Mouse (Mus musculus): Measurements from ENCODE around the gene Asap2. TPM values are rescaled to one million over a fixed set of nuclear protein-coding genes. Genes with fewer than 3 reads are reported as not detected.

Asap2 gene
- polyA plus RNA-seq, 1 experiment, result 9.9 TPM

GRCm38 (mm10) chr12:21130274-21130823, 140.1 kb downstream of the Asap2 start:
- no peak for DNase-seq (ENCODE audit: low read depth, low spot score)
- WGBS, result 87% methylated on average over 10 of the region's 10 CpGs

DNA sequence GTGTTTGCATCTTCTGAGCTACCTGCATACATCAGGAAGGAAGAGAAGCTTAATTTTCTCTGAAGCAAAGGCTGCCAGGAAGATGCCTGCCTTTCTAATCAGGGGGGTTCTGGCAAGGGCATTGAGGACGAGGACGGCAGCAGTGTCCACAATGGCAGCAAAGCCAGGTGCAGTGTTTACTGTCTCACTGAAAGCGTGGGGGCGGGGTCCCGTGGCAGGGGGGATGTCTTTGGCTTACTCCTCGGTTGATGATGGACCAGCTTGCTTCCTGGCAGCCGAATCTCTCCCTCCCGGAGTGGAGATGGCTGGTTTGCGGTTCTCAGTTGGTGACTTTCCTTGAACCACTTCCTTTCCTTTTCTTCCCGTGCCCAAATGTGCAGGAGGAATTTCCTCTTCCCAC, 142.3 kb downstream of the Asap2 start:
- WGBS, result 38% methylated on average over 10 of the region's 10 CpGs
- no peak for DNase-seq (ENCODE audit: low read depth, low spot score)

DNA sequence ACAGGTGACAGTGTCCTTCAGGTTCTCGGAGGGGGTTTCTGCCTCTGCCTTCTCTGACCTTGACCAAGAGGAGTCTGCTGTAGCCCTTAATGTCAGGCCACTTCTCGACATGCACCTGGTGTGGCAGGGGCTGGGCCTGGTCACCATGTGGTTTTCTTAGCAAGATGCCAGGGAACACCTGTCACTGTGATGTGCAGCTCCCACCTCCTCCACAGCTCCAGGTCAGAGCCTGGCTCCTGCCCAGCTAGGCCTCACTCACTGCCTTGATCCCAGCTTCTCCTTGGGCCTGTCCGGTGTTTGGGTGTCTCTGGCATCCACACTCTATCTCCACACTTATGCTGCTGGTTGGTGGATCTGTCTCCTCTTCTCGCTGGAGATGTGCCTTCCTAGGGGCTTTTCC, 142.8 kb downstream of the Asap2 start:
- WGBS, result 74% methylated on average over 4 of the region's 4 CpGs
- DNase-seq (ENCODE audit: low read depth, low spot score), result no peak

- 52% methylated on average over 17 of the region's 17 CpGs for WGBS
- no peak for DNase-seq (ENCODE audit: low read depth, low spot score)
Measured at GRCm38 (mm10) chr12:21133972-21134859, 144.0 kb downstream of the Asap2 start.

DNA sequence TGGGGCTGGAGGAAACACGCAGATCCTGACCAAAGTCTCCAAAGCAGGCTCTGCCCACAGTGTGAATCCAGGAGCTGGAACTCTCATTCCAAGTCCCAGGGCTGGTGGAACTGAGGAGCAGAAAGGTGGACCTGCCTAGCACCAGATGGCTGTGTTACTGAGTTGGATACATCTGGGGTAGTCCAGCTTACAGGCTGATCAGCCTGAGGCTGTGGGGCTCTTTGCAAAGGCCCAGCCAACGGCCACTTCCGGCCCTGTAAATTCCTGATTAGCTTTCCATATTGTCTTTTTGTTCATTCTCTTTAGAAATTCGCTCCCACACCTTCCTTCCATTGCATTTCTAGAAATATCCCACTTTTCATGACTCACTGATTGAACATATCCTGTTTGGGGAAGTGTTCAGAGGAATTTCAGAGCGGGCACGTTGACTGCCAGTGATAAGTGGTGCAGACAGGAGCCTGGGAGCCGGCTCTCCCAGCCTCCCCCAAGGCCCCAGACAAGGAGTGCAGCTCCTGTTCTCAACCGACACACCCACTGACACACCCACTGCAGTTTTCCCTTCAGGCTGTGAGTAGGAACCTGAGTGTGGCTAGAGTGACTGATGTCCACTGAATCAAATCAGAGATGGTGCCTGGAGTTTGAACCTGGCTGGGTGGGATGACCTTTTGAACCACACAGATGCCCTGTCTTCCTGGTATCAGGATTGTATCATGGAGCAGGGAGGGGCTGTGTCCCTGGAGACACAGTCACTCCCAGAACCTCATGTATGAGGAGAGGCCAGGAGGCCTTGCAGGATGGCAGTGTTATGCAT, 145.6 kb downstream of the Asap2 start:
- peak; percentile 75 for DNase-seq (ENCODE audit: low read depth, low spot score)
- 34% methylated on average over 8 of the region's 8 CpGs for WGBS

DNA sequence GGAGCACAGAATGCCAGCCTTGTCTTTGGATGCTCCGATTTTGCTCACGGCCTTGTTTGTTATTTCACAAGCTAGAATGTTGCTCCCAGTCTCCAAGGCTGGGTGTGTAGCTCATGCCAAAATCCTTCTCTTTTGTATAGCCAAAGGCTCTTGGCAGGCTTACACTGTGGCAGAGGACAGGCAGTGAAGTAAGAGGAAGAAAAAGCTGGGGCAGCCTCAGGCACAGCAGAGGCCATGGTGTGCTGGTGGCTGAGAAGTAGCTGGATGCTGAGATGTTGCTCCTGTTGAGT, 146.1 kb downstream of the Asap2 start:
- no peak for DNase-seq (ENCODE audit: low read depth, low spot score)
- 23% methylated on average over 2 of the region's 2 CpGs for WGBS

GRCm38 (mm10) chr12:21139560-21139959, 149.3 kb downstream of the Asap2 start:
- WGBS, result 61% methylated on average over 4 of the region's 4 CpGs
- no peak for DNase-seq (ENCODE audit: low read depth, low spot score)

DNA sequence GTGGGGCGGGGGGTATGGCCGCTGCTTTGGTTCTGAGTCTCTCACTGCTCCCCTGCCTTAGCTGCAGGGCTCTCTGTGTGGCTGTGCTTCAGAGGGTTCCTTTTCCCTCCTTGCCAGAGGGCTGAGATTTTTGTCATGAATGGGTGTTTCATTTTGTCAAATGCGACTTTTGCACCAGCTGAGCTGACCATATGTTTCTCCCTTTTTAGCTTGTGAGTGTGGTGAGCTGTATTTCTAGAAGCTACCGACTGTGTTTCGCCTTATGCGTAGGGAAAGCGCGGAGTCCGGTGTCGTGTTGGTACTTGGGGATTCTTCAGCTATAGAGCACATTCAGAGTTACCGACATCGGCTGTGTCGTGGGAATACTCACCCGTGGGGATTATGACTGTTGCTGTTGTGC, 149.9 kb downstream of the Asap2 start:
- no peak for DNase-seq (ENCODE audit: low read depth, low spot score)
- 95% methylated on average over 14 of the region's 14 CpGs for WGBS

DNA sequence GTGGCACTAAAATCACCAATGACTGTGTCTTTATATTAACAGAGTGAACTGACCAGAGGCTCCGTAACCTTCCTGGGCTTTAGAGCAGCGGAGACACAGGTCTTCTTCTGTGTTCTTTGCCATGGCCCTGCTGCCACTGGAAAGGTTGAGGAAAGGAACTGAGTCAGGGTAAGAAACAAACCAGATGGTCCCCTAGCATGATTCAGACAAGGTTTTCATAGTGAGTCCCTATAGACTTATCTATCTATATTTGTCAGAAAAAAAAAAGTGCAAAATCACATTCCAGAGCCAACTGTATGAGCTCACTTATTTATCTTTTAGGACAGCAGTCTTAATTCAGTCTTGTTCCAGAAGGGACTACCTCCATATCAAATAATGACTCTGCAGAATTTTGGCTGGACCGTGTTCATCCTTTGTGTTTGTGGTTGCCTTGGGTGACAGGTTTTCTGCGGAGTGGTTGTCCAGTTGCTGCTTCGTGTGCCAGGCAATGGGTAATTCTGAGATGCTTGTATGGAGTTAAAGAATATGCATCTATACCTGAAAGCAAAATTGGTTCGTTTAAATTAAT, 150.6 kb downstream of the Asap2 start:
- WGBS, result 86% methylated on average over 6 of the region's 6 CpGs
- DNase-seq (ENCODE audit: low read depth, low spot score), result no peak

DNA sequence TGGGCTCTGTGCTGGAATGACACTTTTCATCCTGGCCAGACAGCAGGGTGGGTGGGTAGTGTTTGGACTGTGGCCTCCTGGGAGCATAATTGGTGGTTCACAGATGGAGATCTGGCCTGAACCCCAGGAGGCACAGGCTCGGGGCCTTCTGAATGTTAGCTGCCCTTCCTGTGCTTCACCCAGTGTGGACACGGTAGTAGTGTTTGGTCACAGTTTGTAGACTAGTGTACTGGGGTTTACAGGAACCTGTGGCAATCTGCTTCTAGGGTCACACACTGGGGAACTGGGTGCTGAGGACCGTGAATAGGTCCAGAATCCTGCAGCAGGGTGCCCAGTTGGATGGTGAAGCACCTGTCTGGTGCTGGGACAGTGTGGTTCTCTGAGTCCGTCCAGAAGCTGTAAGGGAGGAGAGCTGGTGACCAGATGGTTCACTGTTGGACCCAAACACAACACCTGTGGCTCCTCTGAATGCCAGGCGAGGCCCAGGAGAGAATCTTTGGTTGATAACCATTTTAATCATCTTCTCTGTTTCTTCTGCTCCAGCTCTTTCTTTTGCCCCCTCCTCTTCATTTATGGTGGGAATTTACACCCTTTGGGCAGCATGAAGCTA, 151.5 kb downstream of the Asap2 start:
- 76% methylated on average over 5 of the region's 5 CpGs for WGBS
- no peak for DNase-seq (ENCODE audit: low read depth, low spot score)

DNA sequence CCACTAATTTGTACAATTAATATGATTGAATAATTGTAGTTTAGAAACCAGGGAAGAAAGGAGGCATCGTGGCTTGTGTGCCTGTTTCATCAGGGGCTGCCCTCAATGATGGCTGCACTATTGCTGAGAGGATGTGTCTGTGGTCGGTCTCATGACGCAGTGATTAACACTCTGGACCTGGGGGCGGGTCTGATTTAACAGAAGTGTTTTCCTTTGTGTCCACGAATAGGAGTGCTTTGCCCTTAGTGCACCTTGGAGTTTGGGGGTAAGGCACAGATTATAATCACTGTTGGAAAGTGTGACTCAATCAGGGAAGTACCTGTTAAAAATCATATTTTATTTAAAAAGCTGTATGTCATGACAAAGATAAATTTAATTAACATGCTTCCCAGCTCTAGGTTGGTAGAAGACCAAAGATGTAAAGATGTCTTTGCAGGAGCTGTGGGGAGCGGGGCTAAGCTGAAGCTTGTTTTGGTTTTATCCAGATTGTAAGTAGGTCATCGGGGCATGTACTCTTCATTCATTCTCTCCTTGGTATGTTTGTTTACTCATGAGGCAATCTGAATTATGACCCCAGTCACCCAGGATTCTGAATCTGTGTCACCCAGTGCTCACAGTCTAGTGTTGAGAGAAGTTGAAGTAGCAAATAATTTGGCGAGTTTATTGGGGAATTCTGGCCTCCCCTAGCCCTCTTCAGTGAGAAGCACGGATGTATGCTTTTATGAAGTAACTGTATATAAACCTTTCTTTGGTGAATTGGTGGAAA, 152.4 kb downstream of the Asap2 start:
- DNase-seq (ENCODE audit: low read depth, low spot score), result no peak
- 39% methylated on average over 9 of the region's 9 CpGs for WGBS

- WGBS, result 11% methylated on average over 5 of the region's 5 CpGs
- DNase-seq (ENCODE audit: low read depth, low spot score), result no peak
Measured at GRCm38 (mm10) chr12:21144602-21145001, 154.3 kb downstream of the Asap2 start.

- WGBS, result 42% methylated on average over 5 of the region's 5 CpGs
- DNase-seq (ENCODE audit: low read depth, low spot score), result no peak
Measured at GRCm38 (mm10) chr12:21145050-21145449, 154.8 kb downstream of the Asap2 start.

- WGBS, result 73% methylated on average over 4 of the region's 4 CpGs
Measured at GRCm38 (mm10) chr12:21146826-21147225, 156.6 kb downstream of the Asap2 start.

GRCm38 (mm10) chr12:21153279-21153707, 163.0 kb downstream of the Asap2 start:
- WGBS, result 74% methylated on average over 8 of the region's 8 CpGs
- no peak for DNase-seq (ENCODE audit: low read depth, low spot score)

More at GRCm38 (mm10) chr12:21146826-21147225, 156.6 kb downstream of the Asap2 start:
- DNase-seq (ENCODE audit: low read depth, low spot score), result no peak

DNA sequence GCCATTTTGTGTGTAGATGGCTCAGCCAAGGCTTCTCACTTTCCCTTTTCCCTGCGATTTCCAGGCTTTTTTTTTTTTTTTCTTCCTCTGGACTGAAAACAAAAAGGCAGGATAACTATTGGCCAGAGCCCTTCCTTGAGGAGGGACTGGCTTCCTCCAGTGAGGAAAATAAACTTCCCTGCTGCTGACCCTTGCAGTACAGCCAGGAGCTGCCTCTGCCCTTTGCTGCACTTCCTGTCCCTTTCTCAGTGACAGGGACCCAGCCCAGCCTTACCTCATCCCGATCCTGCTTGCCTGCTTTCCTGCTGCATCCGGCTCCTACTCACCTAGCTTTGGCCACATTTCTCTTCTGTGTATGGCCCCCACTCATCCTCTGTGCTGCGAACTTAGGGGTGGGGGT, 164.8 kb downstream of the Asap2 start:
- WGBS, result 31% methylated on average over 4 of the region's 4 CpGs
- no peak for DNase-seq (ENCODE audit: low read depth, low spot score)

DNA sequence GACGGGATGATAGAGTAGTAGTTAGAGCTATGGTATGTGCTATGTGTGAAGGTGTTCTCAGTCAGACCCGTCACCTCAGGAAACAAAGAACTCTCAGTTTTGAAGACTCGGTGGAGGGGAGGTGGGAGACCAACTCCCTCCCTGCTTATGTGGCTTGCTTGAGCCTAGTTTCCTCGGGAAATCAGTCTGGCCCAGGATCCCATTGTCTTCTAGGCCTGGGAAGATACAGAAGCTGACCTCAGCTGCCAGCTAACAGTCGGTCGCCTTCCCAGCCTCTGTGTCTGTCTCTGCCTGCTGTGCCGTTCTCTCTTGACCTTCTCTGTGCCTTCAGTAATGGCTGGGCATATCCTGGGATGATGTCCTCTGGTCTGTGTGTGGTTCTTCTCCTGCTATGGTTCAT, 169.0 kb downstream of the Asap2 start:
- DNase-seq (ENCODE audit: low read depth, low spot score), result no peak
- 75% methylated on average over 7 of the region's 7 CpGs for WGBS

- DNase-seq (ENCODE audit: low read depth, low spot score), result no peak
- WGBS, result 13% methylated on average over 8 of the region's 8 CpGs
Measured at GRCm38 (mm10) chr12:21160327-21160828, 170.1 kb downstream of the Asap2 start.

GRCm38 (mm10) chr12:21161841-21162240, 171.6 kb downstream of the Asap2 start:
- DNase-seq (ENCODE audit: low read depth, low spot score), result no peak
- 92% methylated on average over 4 of the region's 4 CpGs for WGBS

Measured in large intestine, adult 2 months (tissue).